Mouse (Mus musculus): ENCODE data around the gene Slc12a7. TPM values are rescaled to one million over a fixed set of nuclear protein-coding genes. Genes with fewer than 3 reads are reported as not detected.
A peak's percentile ranks its signal among the peaks of the same experiment; 100 is the strongest.
"Not testable (repeated sequence)": the region's sequence is repeated elsewhere in the genome, so short reads cannot be mapped to it uniquely, and the experiment has no call there.

The Slc12a7 gene
- total RNA-seq (2021), result 1 to 10 TPM; 4.5 to 5.2 TPM
- long read RNA-seq, experiment 1, full-length matches to known transcripts, result 3 of 5 reads
- long read RNA-seq, experiment 1, partial matches to known transcripts, result 0 of 5 reads
- long read RNA-seq, experiment 1, other reads (novel, unspliced or antisense), result 2 of 5 reads
- long read RNA-seq, experiment 2, full-length matches to known transcripts, result 1 of 3 reads
- long read RNA-seq, experiment 2, partial matches to known transcripts, result 1 of 3 reads
- long read RNA-seq, experiment 2, other reads (novel, unspliced or antisense), result 1 of 3 reads

DNA sequence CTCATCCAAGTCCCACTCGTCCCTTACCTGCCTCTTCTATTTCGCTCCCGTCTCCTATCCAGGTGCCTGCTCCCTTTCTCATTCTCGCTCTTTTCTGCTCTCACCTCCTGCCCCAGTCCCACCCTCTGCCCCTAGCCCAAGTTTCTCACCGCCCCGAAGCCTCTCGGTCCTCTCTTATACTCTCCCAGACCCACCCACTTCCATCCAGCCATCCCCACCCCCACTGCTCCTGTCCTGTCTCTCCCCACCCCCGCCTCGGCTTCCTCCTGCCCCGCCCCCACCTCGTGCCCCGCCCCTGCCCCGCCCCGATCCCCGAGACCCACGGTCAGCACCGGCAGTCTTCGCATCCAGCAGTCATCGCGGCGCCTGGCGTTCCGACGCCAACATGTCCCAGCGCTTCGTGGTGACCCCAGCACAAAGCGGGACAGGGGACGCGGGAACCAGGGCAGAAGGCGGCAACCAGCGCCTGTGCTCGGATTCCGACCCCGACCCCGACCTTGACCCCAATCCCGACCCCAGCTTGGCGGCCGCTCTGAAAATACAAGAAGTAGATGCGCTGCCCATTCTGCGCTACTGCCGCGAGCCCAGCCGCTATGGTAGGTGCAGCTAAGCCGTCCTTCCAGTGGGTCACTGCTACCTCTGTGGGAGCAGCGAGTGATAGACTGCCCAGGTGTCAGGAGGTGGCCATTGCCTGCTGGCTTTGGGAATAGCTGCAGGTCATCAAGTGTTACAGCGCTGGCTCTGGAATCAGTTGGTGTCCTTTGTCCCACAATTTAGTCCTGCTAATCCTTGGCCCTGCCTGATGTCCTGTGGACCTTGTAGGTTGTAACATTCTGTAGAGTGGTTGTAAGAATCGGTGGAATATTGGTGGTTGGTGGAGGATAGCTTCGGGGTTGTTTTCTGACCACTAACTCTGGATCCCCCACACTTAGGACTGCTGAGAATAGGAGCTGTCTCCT, at the start of gene Slc12a7:
TSS of gene Slc12a7 (plus strand) at position 353 of the 959 bp plus-strand sequence.
- intact Hi-C loops (cut with DNase I; ENCODE audit: low total_unique reads), result no loop called here
- peak; percentile 13 for DNase-seq

DNA sequence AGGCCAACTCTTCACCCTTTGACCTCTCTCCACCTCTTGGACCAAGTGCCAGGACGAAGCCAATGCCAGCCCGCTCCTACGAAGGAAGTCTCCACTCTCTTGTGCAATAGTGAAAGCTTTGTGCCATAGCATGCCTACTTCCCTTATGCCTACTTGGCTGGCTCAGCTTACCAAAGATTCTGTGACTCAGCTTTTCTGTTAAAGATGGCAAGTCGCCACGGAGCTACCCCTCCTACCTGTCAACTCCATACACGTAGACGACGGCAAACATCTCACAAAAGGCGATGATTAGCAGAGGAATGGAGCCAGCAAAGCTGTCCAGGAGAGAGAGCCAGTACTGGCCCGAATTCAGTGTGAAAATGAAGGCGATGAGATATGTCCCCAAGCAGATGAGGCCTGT, 49.2 kb upstream of the Slc12a7 start:
- DNase-seq, result no peak
- intact Hi-C loops (cut with DNase I; ENCODE audit: low total_unique reads), result no loop called here

DNA sequence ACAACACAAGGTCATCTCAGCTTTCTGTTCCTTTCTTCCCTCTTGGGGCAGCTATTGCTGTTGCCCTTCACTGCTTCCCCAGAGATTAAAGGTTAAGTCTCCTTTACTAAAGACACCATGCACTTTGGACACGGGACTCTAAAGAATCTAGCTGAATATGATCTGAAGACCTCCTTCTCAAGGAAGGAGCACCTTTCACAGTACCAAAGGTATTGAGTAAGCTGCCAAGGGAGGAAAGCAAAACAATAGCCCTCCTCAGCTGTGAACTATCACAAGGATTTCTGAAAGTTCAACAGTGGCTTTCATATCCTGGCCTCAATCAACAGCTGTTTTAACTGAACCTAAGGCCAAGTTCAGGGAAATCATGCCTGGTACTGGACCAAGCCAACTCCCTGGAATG, 48.5 kb upstream of the Slc12a7 start:
- no peak for DNase-seq
- intact Hi-C loops (cut with DNase I; ENCODE audit: low total_unique reads), result no loop called here

DNA sequence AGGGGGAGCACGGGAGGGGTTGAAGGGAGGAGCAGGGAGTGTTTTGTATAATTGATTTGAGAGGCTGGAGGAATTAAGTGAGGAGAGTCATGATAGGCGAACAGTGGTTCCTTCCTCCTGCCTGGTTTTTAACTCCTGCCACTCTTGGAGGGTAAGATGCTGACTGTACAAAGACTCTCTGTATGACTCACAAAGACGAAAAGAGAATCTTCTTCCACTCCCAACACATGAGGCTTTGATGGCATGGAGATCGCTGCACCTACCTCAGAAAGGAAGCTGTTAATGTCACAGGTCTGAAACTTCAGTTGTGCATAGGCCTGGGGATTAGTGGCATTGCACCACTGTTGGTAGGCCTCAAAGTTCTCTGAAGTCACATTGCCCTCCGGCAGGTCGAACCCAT, 47.4 kb upstream of the Slc12a7 start:
- intact Hi-C loops (cut with DNase I; ENCODE audit: low total_unique reads), result no loop called here
- DNase-seq, result no peak

DNA sequence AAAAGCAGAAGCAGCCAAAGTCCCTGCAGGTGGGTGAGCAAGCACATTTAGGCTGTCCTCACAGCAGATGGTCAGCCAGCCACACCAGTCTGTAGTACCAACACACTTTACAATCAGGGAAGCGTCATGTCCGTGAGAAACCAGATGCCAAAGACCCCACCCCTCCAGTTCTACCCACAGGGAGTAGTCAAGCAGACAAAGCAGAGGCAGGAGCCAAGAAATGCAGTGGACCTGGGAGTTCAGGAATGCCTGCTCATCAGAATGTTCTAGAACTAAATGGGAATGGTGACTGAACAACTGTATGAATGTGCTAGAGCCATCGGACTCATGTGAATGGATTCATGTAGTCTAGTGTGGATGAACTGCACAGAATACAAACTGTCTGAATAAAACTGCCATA, 45.3 kb upstream of the Slc12a7 start:
- intact Hi-C loops (cut with DNase I; ENCODE audit: low total_unique reads), result no loop called here
- DNase-seq, result no peak

DNA sequence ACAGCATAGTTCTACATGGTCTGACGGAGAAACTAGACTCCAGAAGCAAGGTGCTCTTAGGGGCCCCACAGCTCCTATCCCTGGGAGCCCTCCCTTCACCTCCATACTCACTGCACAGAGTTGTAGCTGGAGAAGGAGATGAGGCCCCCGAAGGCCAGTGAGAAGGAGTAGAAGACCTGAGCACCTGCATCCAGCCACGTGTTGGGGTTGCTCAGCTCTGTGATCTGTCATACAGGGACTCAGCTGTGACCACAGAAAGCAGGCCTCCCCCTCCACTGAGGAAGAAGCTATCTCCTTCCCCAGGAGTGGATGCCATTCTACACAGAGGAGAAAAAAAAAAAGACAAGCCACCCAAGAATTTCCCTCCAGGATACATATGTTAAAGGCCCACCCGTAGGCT, 44.0 kb upstream of the Slc12a7 start:
- intact Hi-C loops (cut with DNase I; ENCODE audit: low total_unique reads), result no loop called here
- DNase-seq, result no peak

DNA sequence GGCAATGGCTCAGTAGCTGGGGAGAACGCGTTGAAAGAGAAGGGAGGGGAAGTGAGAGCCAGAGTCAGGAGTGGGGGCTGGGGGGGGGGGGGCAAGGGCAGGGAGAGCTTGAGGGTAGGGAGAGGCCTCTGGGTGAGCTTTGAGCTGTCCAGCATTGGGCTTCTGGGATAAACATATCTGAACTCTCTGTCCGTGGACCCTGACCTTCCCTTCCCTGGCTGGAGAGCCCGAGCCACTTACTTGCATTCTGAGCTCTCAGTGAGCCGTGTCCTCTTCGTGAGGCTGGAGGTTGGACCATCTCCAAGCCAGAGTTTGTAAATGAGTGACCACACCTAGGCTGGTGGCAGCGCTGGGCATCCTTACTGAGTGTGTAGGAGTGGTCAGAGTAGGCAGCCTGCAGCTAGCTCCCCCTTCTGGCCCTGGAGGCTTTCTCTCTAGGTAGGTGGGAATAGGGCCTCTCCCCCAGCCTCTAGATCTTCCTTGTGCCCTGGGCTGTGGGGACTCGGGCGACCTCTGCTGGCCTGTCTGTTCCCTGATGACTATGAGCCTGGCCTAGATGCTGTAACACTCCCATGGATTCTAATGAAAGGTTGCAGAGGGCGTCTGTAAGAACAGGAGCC, 40.5 kb upstream of the Slc12a7 start:
- peak; percentile 45 for DNase-seq
- intact Hi-C loops (cut with DNase I; ENCODE audit: low total_unique reads), result loop anchor here (5.0 kb wide), 1 partner anchor 180 kb away; no protein-coding TSS in a partner anchor

DNA sequence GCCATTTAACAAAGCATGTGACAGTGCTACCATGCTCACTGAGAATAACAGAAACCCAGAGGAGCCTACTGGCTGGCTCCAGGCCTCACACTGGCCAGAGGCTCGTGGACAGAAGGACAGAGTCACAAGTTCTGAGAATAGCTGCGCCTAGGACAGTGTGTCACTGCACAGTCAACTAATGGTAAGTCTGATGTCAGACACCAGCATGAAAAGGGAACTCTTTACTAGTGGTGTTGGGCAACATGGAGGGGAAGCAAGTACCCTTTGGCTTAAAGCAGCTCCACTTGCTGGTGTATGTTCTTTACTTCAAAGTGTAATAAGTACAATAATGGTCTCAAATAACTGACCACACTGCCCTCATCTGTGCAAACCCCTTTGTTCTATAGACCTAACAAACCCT, 39.6 kb upstream of the Slc12a7 start:
- intact Hi-C loops (cut with DNase I; ENCODE audit: low total_unique reads), result loop anchor here (5.0 kb wide), 1 partner anchor 181 kb away; no protein-coding TSS in a partner anchor
- DNase-seq, result no peak

DNA sequence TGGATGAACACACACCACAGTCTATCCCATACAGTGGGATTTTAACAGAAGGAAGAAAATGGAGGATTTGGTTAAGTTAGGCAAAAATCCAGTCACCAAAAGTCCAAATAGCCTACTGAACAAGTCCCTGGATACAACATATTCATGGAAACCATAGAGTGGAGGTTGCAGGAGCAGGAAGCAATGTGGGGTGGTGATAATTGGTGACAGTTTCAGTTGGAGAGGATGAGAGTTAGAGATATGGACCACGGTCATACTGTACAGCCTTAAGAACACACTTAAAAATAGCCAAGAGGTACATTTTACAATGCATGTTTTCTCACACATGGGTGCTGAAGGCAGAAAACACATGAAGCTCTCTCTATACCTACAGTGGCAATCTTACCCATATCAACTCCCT, 37.9 kb upstream of the Slc12a7 start:
- intact Hi-C loops (cut with DNase I; ENCODE audit: low total_unique reads), result loop anchor here (2.0 to 5.0 kb wide), 2 partner anchors 48 to 183 kb away; no protein-coding TSS in a partner anchor
- no peak for DNase-seq

DNA sequence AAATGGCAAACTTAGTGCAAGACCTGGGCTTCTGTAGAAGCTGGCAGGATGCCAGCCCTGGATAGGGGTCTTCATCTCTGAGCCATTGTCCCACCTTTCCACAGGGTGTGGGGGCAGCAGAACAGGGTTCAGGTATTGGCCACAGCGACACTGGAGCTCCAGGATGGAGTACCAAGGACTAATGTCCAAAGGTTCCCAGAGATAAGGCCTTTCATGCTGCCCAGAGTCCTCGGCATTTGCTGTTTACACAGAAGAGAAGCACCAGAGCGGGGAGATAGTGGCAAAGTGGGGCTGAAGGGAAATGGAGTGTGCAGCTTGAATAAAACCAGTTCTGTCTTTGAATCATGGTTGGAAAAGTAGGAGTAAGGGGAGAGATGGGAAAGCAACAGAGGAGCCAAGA, 36.4 kb upstream of the Slc12a7 start:
- intact Hi-C loops (cut with DNase I; ENCODE audit: low total_unique reads), result no loop called here
- no peak for DNase-seq

DNA sequence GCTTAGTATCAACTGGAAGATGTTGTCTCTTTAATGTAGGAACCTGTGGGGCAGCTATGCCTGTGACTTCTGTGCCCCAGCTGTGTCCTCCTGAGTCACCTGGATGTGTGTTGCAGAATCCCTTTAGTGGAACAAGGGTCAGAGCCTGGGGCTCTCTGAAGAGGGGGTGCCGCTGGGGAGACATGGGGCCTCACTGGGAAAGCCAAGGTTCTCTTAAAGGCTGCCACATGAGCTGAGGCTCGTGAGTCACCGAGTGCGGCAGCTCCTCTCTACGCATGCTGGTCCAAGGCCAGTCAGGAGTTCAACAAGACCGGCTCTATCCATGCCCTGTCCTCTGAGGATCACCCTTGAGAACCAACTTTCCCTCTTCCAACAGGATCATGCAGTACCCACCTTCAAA, 33.2 kb upstream of the Slc12a7 start:
- DNase-seq, result no peak
- intact Hi-C loops (cut with DNase I; ENCODE audit: low total_unique reads), result no loop called here

DNA sequence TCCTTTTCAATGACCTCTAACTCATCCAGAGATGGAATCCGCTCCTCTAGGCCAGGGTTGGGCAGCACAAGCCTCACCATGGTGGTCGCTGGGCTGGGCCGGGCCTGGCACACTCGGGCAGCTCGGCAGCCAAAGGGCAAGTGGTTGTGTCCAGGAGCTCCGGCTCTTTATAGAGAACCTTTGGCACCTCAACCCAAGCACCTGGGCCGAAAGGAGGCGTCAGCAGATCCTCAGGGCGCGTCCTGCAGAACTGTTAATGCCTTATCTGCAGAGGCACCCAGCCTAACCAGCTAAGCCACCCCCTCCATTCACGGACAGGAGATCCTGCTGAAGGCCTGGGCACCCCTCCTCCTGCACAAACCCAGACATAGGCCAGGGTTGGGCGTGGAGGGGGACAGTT, 32.3 kb upstream of the Slc12a7 start:
- intact Hi-C loops (cut with DNase I; ENCODE audit: low total_unique reads), result no loop called here
- DNase-seq, result no peak

DNA sequence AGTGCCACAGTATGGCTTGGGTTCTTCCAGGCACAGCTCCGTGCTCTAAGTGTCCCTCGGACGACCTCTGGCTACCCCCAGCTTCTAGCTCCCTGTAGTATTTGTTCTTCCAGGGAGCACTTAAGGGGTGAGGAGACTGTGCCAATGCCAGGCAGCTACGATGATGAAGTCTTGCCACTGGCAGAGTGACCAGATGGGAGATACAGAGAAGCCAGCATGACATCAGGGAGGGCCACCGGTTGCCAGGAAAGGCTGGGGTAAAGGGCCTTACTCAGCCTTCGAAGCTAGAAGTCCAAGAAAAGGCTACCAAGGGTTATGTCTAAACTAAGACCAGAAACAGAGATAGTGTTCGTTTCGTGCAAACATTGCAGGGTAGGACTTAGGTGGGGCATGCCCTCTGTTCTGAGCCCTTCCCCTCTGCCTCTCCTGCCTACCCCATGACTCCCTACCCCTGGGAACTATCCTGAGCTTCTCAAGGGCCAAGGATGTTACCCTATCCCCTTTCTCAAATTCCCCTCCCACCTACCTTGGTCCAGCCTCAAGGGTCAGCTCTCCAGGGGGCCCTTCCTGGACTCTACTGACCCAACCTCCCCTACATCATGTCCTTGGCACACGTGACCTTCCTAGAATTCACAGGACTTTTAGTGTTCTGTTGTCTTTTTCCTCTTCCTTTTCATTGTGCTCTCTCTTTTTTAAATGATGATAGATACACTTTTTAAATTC, 31.6 kb upstream of the Slc12a7 start:
- intact Hi-C loops (cut with DNase I; ENCODE audit: low total_unique reads), result no loop called here
- no peak for DNase-seq

DNA sequence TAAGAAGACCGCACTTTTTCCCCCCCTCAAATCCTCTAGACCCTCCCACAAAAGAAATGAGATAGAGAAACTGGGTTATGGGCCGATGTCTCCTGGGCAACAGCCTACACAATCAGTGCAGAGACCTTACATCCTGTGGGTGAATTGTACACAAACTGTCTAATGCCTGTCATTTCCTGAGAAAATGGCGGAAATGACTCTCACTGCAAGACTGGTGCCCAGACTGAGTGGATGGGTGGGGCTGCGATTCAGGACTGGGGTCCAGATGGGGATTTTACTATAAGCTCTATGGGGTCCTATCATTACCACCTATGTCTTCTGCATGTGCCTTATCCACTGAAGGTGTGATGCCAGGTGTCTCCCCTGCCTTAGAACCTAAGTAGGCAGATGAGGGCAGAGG, 30.1 kb upstream of the Slc12a7 start:
- DNase-seq, result no peak
- intact Hi-C loops (cut with DNase I; ENCODE audit: low total_unique reads), result no loop called here

DNA sequence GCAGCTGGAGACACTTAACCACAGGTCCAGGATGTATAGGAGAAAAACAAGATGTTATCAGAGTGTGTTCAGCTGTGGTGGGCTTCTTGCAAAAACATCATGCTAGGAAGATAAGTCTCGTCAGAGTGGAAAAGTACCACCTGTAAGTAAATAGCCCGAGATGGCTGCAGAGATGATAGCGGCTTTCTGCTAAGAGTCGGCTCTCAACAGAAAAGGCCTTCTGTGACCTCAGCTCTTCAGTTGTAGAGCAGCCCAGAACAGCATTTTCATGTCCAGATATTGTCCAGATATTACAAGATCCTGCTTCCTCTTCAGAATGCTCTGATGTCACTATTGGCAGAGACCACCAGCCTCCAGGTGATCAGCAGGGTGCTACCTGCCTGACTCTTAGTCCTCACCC, 29.4 kb upstream of the Slc12a7 start:
- intact Hi-C loops (cut with DNase I; ENCODE audit: low total_unique reads), result not testable (repeated sequence)

DNA sequence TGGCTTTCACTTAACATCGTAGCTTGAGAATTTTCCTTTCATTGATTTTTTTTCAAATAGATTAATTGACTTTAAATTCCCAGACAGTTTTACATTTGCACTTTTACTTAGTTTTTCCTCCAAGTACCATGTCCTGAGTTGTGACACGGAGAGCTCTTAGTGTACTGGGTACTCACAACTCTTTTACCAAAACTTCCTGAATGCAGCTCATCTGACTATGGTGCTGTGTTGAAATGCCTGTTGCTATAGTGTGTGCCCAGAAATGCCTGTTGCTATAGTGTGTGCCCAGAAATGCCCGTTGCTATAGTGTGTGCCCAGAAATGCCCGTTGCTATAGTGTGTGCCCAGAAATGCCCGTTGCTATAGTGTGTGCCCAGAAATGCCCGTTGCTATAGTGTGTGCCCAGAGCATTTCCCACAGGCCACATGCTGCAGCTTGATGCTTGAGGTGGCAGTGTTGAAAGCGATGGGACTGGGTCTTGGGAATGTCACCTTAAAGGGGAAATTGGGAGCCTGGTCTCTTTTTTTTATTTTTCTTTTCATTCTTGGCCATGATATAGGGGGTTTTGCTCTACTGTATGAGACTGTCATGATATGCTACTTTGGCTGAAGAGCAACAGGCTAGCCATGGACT, 28.1 kb upstream of the Slc12a7 start, which contains the start of gene Slc6a19:
TSS of gene Slc6a19 (minus strand) at position 172 of the 632 bp plus-strand sequence.
- intact Hi-C loops (cut with DNase I; ENCODE audit: low total_unique reads), result no loop called here
- DNase-seq, result no peak

More for the DNA sequence above, 29.4 kb upstream of the Slc12a7 start:
- not testable (repeated sequence) for DNase-seq

DNA sequence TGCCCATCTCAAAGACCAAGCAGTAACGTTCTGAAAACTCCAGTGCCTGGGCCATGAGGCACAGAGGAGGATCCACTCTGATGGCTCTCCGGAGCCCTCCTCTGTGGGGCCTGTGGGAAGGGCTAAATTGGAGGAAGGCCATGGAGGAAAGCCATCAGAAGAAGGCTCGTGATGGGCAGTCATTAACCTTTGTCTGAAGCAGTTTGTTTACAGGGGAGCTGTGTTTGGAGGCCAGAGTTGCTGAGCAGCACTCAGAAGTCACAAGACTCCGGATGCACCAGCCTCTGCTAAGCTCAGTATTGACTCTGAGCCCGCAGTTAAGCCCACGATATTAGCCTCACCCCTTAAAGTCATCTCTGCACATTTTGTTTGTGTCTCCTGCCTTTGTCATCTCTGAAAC, 23.4 kb upstream of the Slc12a7 start:
- intact Hi-C loops (cut with DNase I; ENCODE audit: low total_unique reads), result no loop called here
- DNase-seq, result no peak

DNA sequence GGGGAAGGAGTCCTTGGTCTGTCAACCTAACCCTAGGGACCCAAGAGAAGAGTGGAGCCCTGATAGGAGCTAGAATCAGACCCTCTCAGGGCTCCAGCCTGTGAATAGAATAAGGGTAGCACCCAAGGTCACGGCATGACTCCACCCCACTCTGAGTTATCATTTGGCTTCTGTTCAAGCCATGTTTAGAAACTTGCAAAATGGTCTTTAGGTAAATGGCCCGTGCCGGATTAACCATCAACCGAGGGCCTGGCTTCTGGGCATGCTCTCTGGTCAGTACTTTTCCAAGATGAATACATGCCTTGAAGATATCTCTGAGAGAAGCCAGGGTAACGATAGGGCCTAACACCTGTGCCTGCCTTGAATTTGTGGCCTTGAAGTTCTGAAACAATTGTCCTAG, 21.7 kb upstream of the Slc12a7 start:
- DNase-seq, result no peak
- intact Hi-C loops (cut with DNase I; ENCODE audit: low total_unique reads), result no loop called here

DNA sequence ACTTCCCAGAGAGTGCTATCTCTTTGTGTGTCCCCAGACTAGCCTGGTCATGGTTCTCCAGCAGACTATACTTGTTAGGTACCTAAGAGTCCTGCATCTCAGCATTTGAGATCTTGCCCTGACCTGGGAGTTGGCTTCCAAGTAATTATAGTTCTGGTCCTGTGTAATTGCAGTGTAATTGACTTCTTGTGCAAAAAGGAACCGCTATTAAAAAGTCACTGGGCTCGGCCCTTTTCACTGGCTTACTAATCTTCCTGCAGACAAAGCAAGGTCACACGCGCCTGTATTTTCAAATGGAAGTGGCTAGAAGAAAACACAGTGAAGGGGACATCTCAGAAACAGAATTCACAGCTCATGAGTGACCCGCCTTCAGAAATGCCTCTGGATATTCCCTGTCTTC, 21.1 kb upstream of the Slc12a7 start:
- intact Hi-C loops (cut with DNase I; ENCODE audit: low total_unique reads), result no loop called here

More for the DNA sequence above, 21.1 kb upstream of the Slc12a7 start:
- DNase-seq, result no peak

All from gastrocnemius, postnatal 14 days (tissue).